Mouse (Mus musculus) hindbrain, embryonic 13.5 days (tissue): Measurements from ENCODE around the gene Sept9. TPM values are rescaled to one million over a fixed set of nuclear protein-coding genes. Genes with fewer than 3 reads are reported as not detected.

Experiments used
- ATAC-seq: fragments of 200-750 bp; cut with Nextera tagmentation; 2 replicates; pipeline ENCODE4 v1.8.0; 2017; ENCODE audit warnings: moderate TSS enrichment; ENCODE audit not compliant: low FRiP score
- H3K27ac ChIP-seq: fragments of 300-500 bp; sonication (generic); 2 replicates; pipeline ENCODE4 v1.5.1; 2015; ENCODE audit warnings: inconsistent platforms, mild to moderate bottlenecking, moderate library complexity
- H3K27me3 ChIP-seq: fragments of 300-500 bp; sonication (generic); 2 replicates; pipeline ENCODE4 v1.6.1; 2015; ENCODE audit warnings: mild to moderate bottlenecking, inconsistent platforms
- H3K36me3 ChIP-seq: fragments of 300-500 bp; sonication (generic); 2 replicates; pipeline ENCODE4 v1.6.1; 2015; ENCODE audit warnings: mild to moderate bottlenecking, inconsistent platforms
- H3K4me1 ChIP-seq: fragments of 300-500 bp; sonication (generic); replicated peaks from 2 replicates; pipeline ENCODE4 v1.6.1; 2015; ENCODE audit warnings: inconsistent platforms
- H3K4me2 ChIP-seq: fragments of 300-500 bp; sonication (generic); 2 replicates; pipeline ENCODE4 v1.6.1; 2015; ENCODE audit warnings: inconsistent platforms, mild to moderate bottlenecking, moderate library complexity
- H3K4me3 ChIP-seq: fragments of 300-500 bp; sonication (generic); 2 replicates; pipeline ENCODE4 v1.5.1; 2015; ENCODE audit warnings: mild to moderate bottlenecking, inconsistent platforms
- H3K9ac ChIP-seq: fragments of 300-500 bp; sonication (generic); 2 replicates; pipeline ENCODE4 v1.6.1; 2015; ENCODE audit warnings: mild to moderate bottlenecking, inconsistent platforms
- H3K9me3 ChIP-seq: fragments of 300-500 bp; sonication (generic); 2 replicates; pipeline ENCODE4 v1.6.1; 2016; ENCODE audit warnings: inconsistent platforms
- WGBS: fragments of 180-500 bp; shearing (Covaris S2); methylation state at CpG from one replicate; pipeline ENCODE4 v1.1.7; 2015; 5-methylcytosine and 5-hydroxymethylcytosine counted together
- polyA plus RNA-seq: library from polyadenylated mRNA; unstranded; fragments of >200 nt; fragmentation: Nextera tagmentation; extraction: Ambion mirVana; gene quantifications from 2 replicates; pipeline ENCODE4 v1.2.1, GENCODE M21; 2015

The Sept9 gene
- polyA plus RNA-seq, 1 experiment from 2014 or later, result 117 TPM

- ATAC-seq, result no peak
- no peak overlapping the region for H3K4me2 ChIP-seq
Measured at GRCm38 (mm10) chr11:117296500-117297189, 97.2 kb downstream of the Sept9 start.

GRCm38 (mm10) chr11:117297190-117297829 is 97.8 kb downstream of the Sept9 start:
- Histone ChIP-seq H3K4me3 (no peak overlapping the region), H3K27ac (peak overlapping the region; percentile 45), H3K9ac (no peak overlapping the region), H3K4me1 (peaks cover 28% of the 10 kb centered on the region), H3K36me3 (no peaks in the 10 kb centered on the region), H3K4me2 (no peak overlapping the region), H3K9me3 (no peaks in the 10 kb centered on the region), H3K27me3 (no peaks in the 10 kb centered on the region)
- 89% methylated on average over 3 of the region's 3 CpGs for WGBS
- no peak for ATAC-seq

More at GRCm38 (mm10) chr11:117296500-117297189, 97.2 kb downstream of the Sept9 start:
- Histone ChIP-seq H3K4me3 (no peak overlapping the region), H3K9ac (no peak overlapping the region), H3K27me3 (no peaks in the 10 kb centered on the region), H3K27ac (peak overlapping the region; percentile 45), H3K9me3 (no peaks in the 10 kb centered on the region), H3K4me1 (peaks cover 27% of the 10 kb centered on the region), H3K36me3 (peaks cover 3% of the 10 kb centered on the region)
- WGBS, result 64% methylated on average over 13 of the region's 14 CpGs

- 98% methylated on average over 6 of the region's 6 CpGs for WGBS
Measured at GRCm38 (mm10) chr11:117299741-117300140, 100.3 kb downstream of the Sept9 start.

GRCm38 (mm10) chr11:117300809-117301208 is 101.3 kb downstream of the Sept9 start:
- 90% methylated on average over 4 of the region's 4 CpGs for WGBS
- no peak overlapping the region for H3K4me2 ChIP-seq
- no peak overlapping the region for H3K9ac ChIP-seq
- H3K4me3 ChIP-seq, result no peak overlapping the region
- no peaks in the 10 kb centered on the region for H3K27me3 ChIP-seq
- no peaks in the 10 kb centered on the region for H3K36me3 ChIP-seq
- H3K27ac ChIP-seq, result no peak overlapping the region
- H3K4me1 ChIP-seq, result peaks cover 21% of the 10 kb centered on the region
- H3K9me3 ChIP-seq, result no peaks in the 10 kb centered on the region
- no peak for ATAC-seq

More at GRCm38 (mm10) chr11:117299741-117300140, 100.3 kb downstream of the Sept9 start:
- no peak overlapping the region for H3K4me3 ChIP-seq
- H3K4me2 ChIP-seq, result no peak overlapping the region
- no peaks in the 10 kb centered on the region for H3K36me3 ChIP-seq
- H3K9ac ChIP-seq, result no peak overlapping the region
- H3K9me3 ChIP-seq, result no peaks in the 10 kb centered on the region
- no peaks in the 10 kb centered on the region for H3K27me3 ChIP-seq
- H3K27ac ChIP-seq, result no peak overlapping the region
- H3K4me1 ChIP-seq, result peaks cover 30% of the 10 kb centered on the region
- no peak for ATAC-seq

GRCm38 (mm10) chr11:117301716-117302115 is 102.3 kb downstream of the Sept9 start:
- Histone ChIP-seq H3K27ac (no peak overlapping the region), H3K36me3 (no peaks in the 10 kb centered on the region), H3K9me3 (no peaks in the 10 kb centered on the region), H3K4me3 (no peak overlapping the region), H3K4me2 (no peak overlapping the region), H3K4me1 (peaks cover 17% of the 10 kb centered on the region), H3K27me3 (no peaks in the 10 kb centered on the region), H3K9ac (no peak overlapping the region)
- 66% methylated on average over 6 of the region's 6 CpGs for WGBS
- ATAC-seq, result no peak

- Histone ChIP-seq H3K27me3 (no peaks in the 10 kb centered on the region), H3K4me2 (no peak overlapping the region), H3K4me3 (no peak overlapping the region), H3K9me3 (no peaks in the 10 kb centered on the region), H3K4me1 (peaks cover 20% of the 10 kb centered on the region; the same call in 1 of the 2 replicates), H3K9ac (no peak overlapping the region), H3K36me3 (no peaks in the 10 kb centered on the region), H3K27ac (no peak overlapping the region)
- no peak for ATAC-seq
- WGBS, result 96% methylated on average over 5 of the region's 5 CpGs
Measured at GRCm38 (mm10) chr11:117302371-117302770, 102.9 kb downstream of the Sept9 start.

GRCm38 (mm10) chr11:117305509-117306188 is 106.2 kb downstream of the Sept9 start:
- H3K27me3 ChIP-seq, result no peaks in the 10 kb centered on the region
- no peak for ATAC-seq
- H3K9ac ChIP-seq, result no peak overlapping the region
- H3K9me3 ChIP-seq, result no peaks in the 10 kb centered on the region
- H3K4me3 ChIP-seq, result no peak overlapping the region
- no peak overlapping the region for H3K27ac ChIP-seq
- WGBS, result 90% methylated on average over 7 of the region's 7 CpGs
- H3K4me1 ChIP-seq, result peaks cover 53% of the 10 kb centered on the region
- H3K36me3 ChIP-seq, result no peaks in the 10 kb centered on the region
- no peak overlapping the region for H3K4me2 ChIP-seq

- no peak overlapping the region for H3K4me2 ChIP-seq
- no peak overlapping the region for H3K9ac ChIP-seq
- 79% methylated on average over 14 of the region's 14 CpGs for WGBS
- no peaks in the 10 kb centered on the region for H3K36me3 ChIP-seq
- H3K4me3 ChIP-seq, result no peak overlapping the region
- H3K4me1 ChIP-seq, result peaks cover 62% of the 10 kb centered on the region
- no peak for ATAC-seq
- H3K27me3 ChIP-seq, result no peaks in the 10 kb centered on the region
- no peak overlapping the region for H3K27ac ChIP-seq
- H3K9me3 ChIP-seq, result no peaks in the 10 kb centered on the region
Measured at GRCm38 (mm10) chr11:117306311-117307088, 107.0 kb downstream of the Sept9 start.

- H3K4me3 ChIP-seq, result no peak overlapping the region
- H3K27me3 ChIP-seq, result no peaks in the 10 kb centered on the region
- H3K27ac ChIP-seq, result peak overlapping the region; percentile 67
- no peak overlapping the region for H3K9ac ChIP-seq
- ATAC-seq, result no peak
- H3K36me3 ChIP-seq, result no peaks in the 10 kb centered on the region
- WGBS, result 38% methylated on average over 13 of the region's 13 CpGs
- no peak overlapping the region for H3K4me2 ChIP-seq
- H3K9me3 ChIP-seq, result no peaks in the 10 kb centered on the region
- peaks cover 73% of the 10 kb centered on the region for H3K4me1 ChIP-seq
Measured at GRCm38 (mm10) chr11:117307895-117308786, 108.7 kb downstream of the Sept9 start.

GRCm38 (mm10) chr11:117309108-117309917 is 109.9 kb downstream of the Sept9 start:
- Histone ChIP-seq H3K9me3 (no peaks in the 10 kb centered on the region), H3K4me2 (no peak overlapping the region), H3K27me3 (no peaks in the 10 kb centered on the region), H3K9ac (peak overlapping the region; percentile 35; the same call in 1 of the 2 replicates), H3K36me3 (no peaks in the 10 kb centered on the region), H3K4me3 (no peak overlapping the region), H3K4me1 (peaks cover 81% of the 10 kb centered on the region), H3K27ac (peak overlapping the region; percentile 52; the same call in 1 of the 2 replicates)
- WGBS, result 65% methylated on average over 17 of the region's 17 CpGs
- no peak for ATAC-seq

- peaks cover 86% of the 10 kb centered on the region for H3K4me1 ChIP-seq
- no peak for ATAC-seq
- H3K36me3 ChIP-seq, result no peaks in the 10 kb centered on the region
- no peak overlapping the region for H3K27ac ChIP-seq
- H3K4me2 ChIP-seq, result no peak overlapping the region
- no peaks in the 10 kb centered on the region for H3K27me3 ChIP-seq
- H3K4me3 ChIP-seq, result no peak overlapping the region
- no peaks in the 10 kb centered on the region for H3K9me3 ChIP-seq
- WGBS, result 74% methylated on average over 3 of the region's 3 CpGs
- no peak overlapping the region for H3K9ac ChIP-seq
Measured at GRCm38 (mm10) chr11:117309918-117310287, 110.4 kb downstream of the Sept9 start.
